27 mouse cellular contexts compared by ENCODE assay signal in the genomic region with DNA sequence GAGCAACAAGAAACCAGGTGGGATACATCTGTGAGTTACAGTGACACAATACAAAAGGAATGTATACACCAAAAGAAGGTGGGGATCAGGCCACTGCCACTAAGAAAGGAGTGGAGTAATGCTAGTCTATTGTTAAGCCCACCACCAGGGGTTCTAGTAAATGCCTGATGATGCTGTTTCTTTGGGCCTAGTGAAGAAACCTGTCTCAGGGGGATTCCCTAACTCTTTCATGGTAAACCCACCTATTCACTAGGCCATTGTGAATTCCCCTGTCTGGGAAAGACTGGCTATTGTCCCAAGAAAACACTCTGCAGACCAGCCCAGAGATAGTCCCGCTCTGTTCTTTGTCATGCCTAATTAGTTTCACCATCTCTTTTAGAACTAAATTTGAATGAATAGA.
"Had no signal": no experiment of that assay in that cellular context is flagged by ENCODE, and none has a peak within 500 bp of the region (broad histone marks: within the 10 kb centered on the region; RNA-seq: fewer than 3 reads in every experiment).

No protein-coding gene starts in this region.

- H3K9ac ChIP-seq: heart, embryonic 13.5 days; heart, embryonic 15.5 days; hindbrain, embryonic 13.5 days; hindbrain, embryonic 15.5 days; kidney, embryonic 15.5 days; limb, embryonic 12.5 days; liver, embryonic 12.5 days; liver, embryonic 14.5 days had no signal

- H3K4me3 ChIP-seq: gastrocnemius, adult 2 months; heart, embryonic 13.5 days; heart, embryonic 15.5 days; hindbrain, embryonic 13.5 days; hindbrain, embryonic 15.5 days; kidney, embryonic 15.5 days; layer of hippocampus, adult 2 months; left cerebral cortex, adult 2 months; limb, embryonic 10.5 days; limb, embryonic 12.5 days; liver, embryonic 12.5 days had no signal

- H3K27ac ChIP-seq: gastrocnemius, adult 2 months; heart, embryonic 13.5 days; heart, embryonic 15.5 days; hindbrain, embryonic 13.5 days; hindbrain, embryonic 15.5 days; hindbrain, postnatal 0 days; kidney, embryonic 15.5 days; kidney, postnatal 0 days; layer of hippocampus, adult 2 months; left cerebral cortex, adult 2 months; limb, embryonic 10.5 days; limb, embryonic 12.5 days; liver, embryonic 12.5 days; liver, embryonic 14.5 days had no signal

- H3K36me3 ChIP-seq: heart, embryonic 13.5 days; heart, embryonic 15.5 days; hindbrain, embryonic 13.5 days; hindbrain, embryonic 15.5 days; kidney, embryonic 15.5 days; limb, embryonic 10.5 days; limb, embryonic 12.5 days; liver, embryonic 12.5 days had no signal

- H3K27me3 ChIP-seq: heart, embryonic 13.5 days; heart, embryonic 15.5 days; hindbrain, embryonic 13.5 days; hindbrain, embryonic 15.5 days; kidney, embryonic 15.5 days; limb, embryonic 12.5 days; liver, embryonic 12.5 days had no signal

- DNase-seq: gastrocnemius, adult 2 months; gastrocnemius, postnatal 10 days; gastrocnemius, postnatal 25 days; heart, adult 18-20 months; heart, postnatal 14 days; heart, postnatal 36 days; kidney, adult 11 months; kidney, adult 2 months; kidney, adult 9 months; kidney, postnatal 14 days; kidney, postnatal 36 days; liver had no signal

- ATAC-seq: hindbrain, postnatal 0 days; intestine, embryonic 16.5 days; liver, embryonic 12.5 days had no signal

- H3K9me3 ChIP-seq: heart, embryonic 13.5 days; heart, embryonic 15.5 days; hindbrain, embryonic 13.5 days; hindbrain, embryonic 15.5 days; kidney, embryonic 15.5 days; limb, embryonic 10.5 days; limb, embryonic 12.5 days; liver, embryonic 12.5 days had no signal

- H3K4me2 ChIP-seq: heart, embryonic 11.5 days; heart, embryonic 13.5 days; heart, embryonic 15.5 days; hindbrain, embryonic 13.5 days; hindbrain, embryonic 15.5 days; kidney, embryonic 15.5 days; limb, embryonic 12.5 days; liver, embryonic 12.5 days had no signal

- H3K4me1 ChIP-seq: heart, embryonic 13.5 days; heart, embryonic 15.5 days; hindbrain, embryonic 13.5 days; hindbrain, embryonic 15.5 days; kidney, embryonic 15.5 days; limb, embryonic 10.5 days; limb, embryonic 12.5 days; liver, embryonic 12.5 days had no signal
